Mouse (Mus musculus): Measurements from ENCODE around the gene Klrc3. TPM values are rescaled to one million over a fixed set of nuclear protein-coding genes. Genes with fewer than 3 reads are reported as not detected.

Gene Klrc3
- not detected in 2 replicates for polyA plus RNA-seq (2012; rRNA removed)

GRCm38 (mm10) chr6:129643237-129643636, at the start of gene Klrc3:
Klrc3 (minus strand) TSS chr6:129643337.

GRCm38 (mm10) chr6:129678873-129679272, 35.7 kb upstream of the Klrc3 start, which contains the start of gene Klrc1:
Klrc1 (minus strand) TSS chr6:129678973.

GRCm38 (mm10) chr6:129660589-129660988, 17.5 kb upstream of the Klrc3 start, which contains the start of gene Klrc2:
Klrc2 (minus strand) TSS chr6:129660689.

GRCm38 (mm10) chr6:129623735-129624134, 19.4 kb downstream of the Klrc3 start, which contains the start of gene Klrk1:
Klrk1 (minus strand) TSS chr6:129623864.

GRCm38 (mm10) chr6:129591508-129591907, 51.6 kb downstream of the Klrc3 start, which contains the start of gene Klrd1:
Klrd1 (plus strand) TSS chr6:129591782.

Other genes starting within 250 kb of the Klrc3 start
- 0.36 and 0.49 TPM in 2 replicates for gene Clec1b, start 246.0 kb downstream of the Klrc3 start, polyA plus RNA-seq (2012; rRNA removed)
- gene Clec9a, start 234.5 kb downstream of the Klrc3 start, polyA plus RNA-seq (2012; rRNA removed), result 0.05 and 0.08 TPM in 2 replicates
- gene Clec1a, start 191.3 kb downstream of the Klrc3 start, polyA plus RNA-seq (2012; rRNA removed), result 0.71 and 0.79 TPM in 2 replicates
- 0.01 TPM in 1 of 2 replicates, not detected in the other for gene Olr1, start 136.2 kb downstream of the Klrc3 start, polyA plus RNA-seq (2012; rRNA removed)
- not detected in 2 replicates for gene Tmem52b, start 130.8 kb downstream of the Klrc3 start, polyA plus RNA-seq (2012; rRNA removed)
- gene Gabarapl1, start 110.2 kb downstream of the Klrc3 start, polyA plus RNA-seq (2012; rRNA removed), result 226 TPM in 2 replicates
- gene Klre1, start 65.4 kb downstream of the Klrc3 start, polyA plus RNA-seq (2012; rRNA removed), result 0.19 and 0.20 TPM in 2 replicates
- 0.12 TPM in 1 of 2 replicates, not detected in the other for gene Klrd1, start 51.6 kb downstream of the Klrc3 start, polyA plus RNA-seq (2012; rRNA removed)
- not detected in 2 replicates for gene Klrk1, start 19.5 kb downstream of the Klrc3 start, polyA plus RNA-seq (2012; rRNA removed)
- gene Klrc2, start 17.4 kb upstream of the Klrc3 start, polyA plus RNA-seq (2012; rRNA removed), result not detected in 2 replicates
- not detected in 2 replicates for gene Klrc1, start 35.6 kb upstream of the Klrc3 start, polyA plus RNA-seq (2012; rRNA removed)
- not detected in 2 replicates for gene Klri1, start 73.8 kb upstream of the Klrc3 start, polyA plus RNA-seq (2012; rRNA removed)
- 0.03 TPM in 1 of 2 replicates, not detected in the other for gene Klri2, start 97.1 kb upstream of the Klrc3 start, polyA plus RNA-seq (2012; rRNA removed)
- not detected in 2 replicates for gene Gm156, start 140.9 kb upstream of the Klrc3 start, polyA plus RNA-seq (2012; rRNA removed)
- not detected in 2 replicates for gene Gm17631, start 219.3 kb upstream of the Klrc3 start, polyA plus RNA-seq (2012; rRNA removed)
- gene Klra17, start 233.3 kb upstream of the Klrc3 start, polyA plus RNA-seq (2012; rRNA removed), result 0.04 TPM in 1 of 2 replicates, not detected in the other